Mouse (Mus musculus): ENCODE results near the gene Anapc2.

DNA sequence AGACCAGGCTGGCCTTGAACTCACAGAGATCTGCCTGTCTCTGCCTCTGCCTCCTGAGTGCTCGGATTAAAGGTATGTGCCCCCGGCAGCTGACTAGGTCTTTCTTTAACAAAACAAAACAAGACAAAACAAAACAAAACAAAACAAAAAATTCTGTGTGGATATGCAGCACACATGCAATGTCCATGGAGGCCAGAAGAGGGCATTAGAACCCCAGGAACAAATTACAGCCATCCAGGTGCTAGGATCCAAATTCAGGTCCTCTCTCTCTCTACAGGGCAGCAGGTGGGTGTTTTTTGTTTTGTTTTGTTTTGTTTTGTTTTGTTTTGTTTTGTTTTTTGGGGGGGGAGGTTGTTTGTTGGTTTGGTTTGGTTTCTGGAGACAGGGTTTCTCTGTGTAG is 13.4 kb upstream of the Anapc2 start:
- TF ChIP-seq CTCF (IDR thresholded peaks at IDR 0.05) (peak; percentile 65), EP300 (IDR thresholded peaks at IDR 0.05) (no peak)

Measured in lung, postnatal 0 days (tissue).